Mouse (Mus musculus) activated CD4-positive, CD25-positive, alpha-beta regulatory T cell, adult 4 months (primary cell): ENCODE data around the gene Gm47995. TPM values are rescaled to one million over a fixed set of nuclear protein-coding genes. Genes with fewer than 3 reads are reported as not detected.
"Not testable (repeated sequence)": the region's sequence is repeated elsewhere in the genome, so short reads cannot be mapped to it uniquely, and the experiment has no call there.

Experiments
- ATAC-seq: one replicate; pipeline ENCODE4 v1.8.0; 2017
- polyA plus RNA-seq, 2 experiments: library from polyadenylated mRNA; unstranded; fragments of 100-300 nt; shearing (Covaris generic); gene quantifications; one replicate each; pipeline ENCODE4 v1.2.1; 2017

Gm47995 gene
- polyA plus RNA-seq: not detected

GRCm38 (mm10) chr1:151198120-151198519 is at the start of gene Gm47995:
Gene Gm47995 (plus strand): TSS chr1:151198448.
- not testable (repeated sequence) for ATAC-seq

- no peak for ATAC-seq
These were observed 48.0 kb upstream of the Gm47995 start for GRCm38 (mm10) chr1:151150211-151150610.

GRCm38 (mm10) chr1:151151089-151151488 is 47.2 kb upstream of the Gm47995 start:
- ATAC-seq: no peak

GRCm38 (mm10) chr1:151153056-151153652 is 45.1 kb upstream of the Gm47995 start:
- ATAC-seq: no peak

- ATAC-seq: not testable (repeated sequence)
These were observed 44.1 kb upstream of the Gm47995 start for GRCm38 (mm10) chr1:151154131-151154530.

- no peak for ATAC-seq
These were observed 42.1 kb upstream of the Gm47995 start for GRCm38 (mm10) chr1:151156129-151156528.

GRCm38 (mm10) chr1:151156777-151157632 is 41.2 kb upstream of the Gm47995 start:
- ATAC-seq: no peak

- ATAC-seq: no peak
These were observed 40.0 kb upstream of the Gm47995 start for GRCm38 (mm10) chr1:151157963-151158856.

GRCm38 (mm10) chr1:151158857-151159510 is 39.3 kb upstream of the Gm47995 start:
- ATAC-seq: no peak

GRCm38 (mm10) chr1:151166031-151166430 is 32.2 kb upstream of the Gm47995 start:
- ATAC-seq: no peak

- no peak for ATAC-seq
These were observed 30.8 kb upstream of the Gm47995 start for GRCm38 (mm10) chr1:151167297-151168047.

- no peak for ATAC-seq
These were observed 29.6 kb upstream of the Gm47995 start for GRCm38 (mm10) chr1:151168637-151169036.

- no peak for ATAC-seq
These were observed 26.4 kb upstream of the Gm47995 start for GRCm38 (mm10) chr1:151171572-151172461.

- ATAC-seq: peak; percentile 94
These were observed 21.0 kb upstream of the Gm47995 start for GRCm38 (mm10) chr1:151177030-151177936.

GRCm38 (mm10) chr1:151177937-151178271 is 20.3 kb upstream of the Gm47995 start:
- ATAC-seq: no peak

GRCm38 (mm10) chr1:151178505-151179083 is 19.7 kb upstream of the Gm47995 start:
- ATAC-seq: no peak

GRCm38 (mm10) chr1:151180167-151180566 is 18.1 kb upstream of the Gm47995 start:
- no peak for ATAC-seq

GRCm38 (mm10) chr1:151182266-151182665 is 16.0 kb upstream of the Gm47995 start, which contains the start of gene Gm47985:
Gene Gm47985 (plus strand): TSS chr1:151182537.
- ATAC-seq: not testable (repeated sequence)

GRCm38 (mm10) chr1:151186186-151186585 is 12.1 kb upstream of the Gm47995 start:
- not testable (repeated sequence) for ATAC-seq
